Mouse (Mus musculus): ENCODE data around the gene Rabggtb.

Rabggtb gene

GRCm38 (mm10) chr3:153912546-153913509, at the start of gene Rabggtb:
Gene Rabggtb (minus strand): TSS chr3:153913009.
- peak; percentile 96 for DNase-seq (ENCODE audit: low spot score)

DNA sequence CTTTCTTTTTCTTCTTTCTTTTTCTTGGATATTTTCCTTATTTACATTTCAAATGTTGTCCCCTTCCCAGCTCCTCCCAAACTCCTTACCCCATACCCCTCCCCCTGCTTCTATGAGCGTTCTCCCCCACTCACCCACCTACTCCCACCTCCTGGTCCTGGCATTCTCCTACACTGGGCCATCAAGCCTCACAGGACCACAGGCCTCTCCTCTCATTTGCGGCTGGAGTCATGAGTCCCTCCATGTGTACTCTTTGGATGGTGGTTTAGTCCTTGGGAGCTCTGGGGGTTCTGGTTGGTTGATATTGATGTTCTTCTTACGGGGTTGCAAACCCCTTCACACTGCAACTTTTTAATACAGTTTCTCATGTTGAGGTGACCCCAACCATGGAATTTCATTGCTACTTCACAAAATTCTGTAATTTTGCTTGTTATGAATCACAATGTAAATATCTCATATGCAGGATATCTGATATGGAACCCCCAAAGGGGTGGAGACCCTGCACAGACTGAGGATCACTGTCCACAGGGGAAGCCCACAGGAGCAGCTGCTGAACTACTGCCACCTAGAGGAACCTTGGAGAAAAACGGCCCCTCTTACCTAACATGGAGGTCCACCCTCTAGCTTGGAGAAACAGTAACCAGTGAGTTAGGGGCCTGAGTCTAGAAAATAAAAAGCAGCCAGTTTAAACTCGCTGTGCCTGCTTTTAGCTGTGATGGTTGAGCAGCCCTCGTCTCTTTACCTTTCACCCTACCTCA, 49.0 kb upstream of the Rabggtb start:
- no peak for DNase-seq (ENCODE audit: low spot score)

GRCm38 (mm10) chr3:153960884-153961283, 48.1 kb upstream of the Rabggtb start:
- no peak for DNase-seq (ENCODE audit: low spot score)

GRCm38 (mm10) chr3:153959731-153960207, 47.0 kb upstream of the Rabggtb start:
- no peak for DNase-seq (ENCODE audit: low spot score)

DNA sequence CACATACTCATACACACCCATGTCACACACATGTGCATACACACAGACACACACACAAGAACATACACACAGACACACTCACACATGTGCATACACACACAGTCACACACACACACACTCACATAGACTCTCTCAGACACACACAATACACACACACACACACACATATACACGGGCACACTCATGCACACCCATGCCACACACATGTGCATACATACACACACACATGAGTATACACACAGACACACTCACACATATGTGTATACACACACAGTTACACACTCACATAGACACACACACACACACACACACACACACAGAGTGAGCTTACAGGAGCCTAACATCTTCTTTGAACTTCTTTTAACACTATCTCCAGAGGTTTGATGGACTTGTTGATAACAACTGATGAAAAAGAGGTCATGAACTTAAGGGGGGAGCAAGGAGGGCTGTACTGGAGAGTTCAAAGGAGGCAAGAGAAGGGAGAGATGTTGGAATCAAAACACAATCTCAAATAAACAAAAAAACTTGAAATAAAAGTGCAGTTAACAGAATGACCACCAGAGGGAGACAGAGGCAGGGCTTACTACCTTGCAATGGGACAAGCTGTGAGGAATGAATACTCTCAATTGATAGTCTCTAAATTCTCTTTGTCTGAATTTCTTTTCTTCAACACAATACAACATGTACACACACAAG, 46.4 kb upstream of the Rabggtb start:
- DNase-seq (ENCODE audit: low spot score): no peak

DNA sequence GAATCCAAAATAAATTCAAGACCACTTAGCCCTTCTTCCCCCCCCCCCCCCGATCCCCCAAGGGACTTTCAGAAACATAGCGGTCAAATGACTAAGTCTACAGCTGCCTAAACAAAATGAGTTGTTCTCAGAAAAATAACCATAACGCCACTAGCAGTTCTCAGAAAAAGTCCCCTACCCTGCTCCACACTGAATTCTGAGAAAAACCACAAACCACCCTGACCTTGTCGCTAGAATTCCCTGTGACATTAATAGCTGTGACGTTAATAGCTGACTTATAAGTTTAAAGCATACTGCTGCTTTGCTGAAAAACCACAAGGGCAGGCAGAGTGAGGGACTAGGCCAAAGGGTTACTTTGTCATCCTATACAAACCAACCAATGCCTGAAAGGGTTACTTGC, 45.1 kb upstream of the Rabggtb start:
- DNase-seq (ENCODE audit: low spot score): no peak

DNA sequence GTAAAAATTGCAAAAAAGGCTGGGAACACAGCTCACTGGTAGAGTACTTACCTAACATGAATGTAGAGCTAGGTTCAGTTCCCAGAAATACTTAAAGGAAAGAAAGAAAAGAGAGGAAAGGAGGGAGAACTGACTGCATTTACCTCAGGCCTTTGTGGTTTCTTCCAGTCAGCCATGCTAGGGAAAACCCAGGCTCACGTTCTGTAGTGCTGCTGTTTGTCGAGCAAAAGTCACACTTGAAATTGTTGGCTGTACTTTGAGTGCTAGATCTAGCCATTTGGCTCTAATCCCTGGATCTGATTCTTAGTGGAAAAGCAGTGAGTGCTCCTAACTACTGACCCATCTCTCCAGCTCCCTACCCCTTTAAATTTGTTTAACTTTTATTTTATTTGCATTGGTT, 35.4 kb upstream of the Rabggtb start:
- DNase-seq (ENCODE audit: low spot score): no peak

GRCm38 (mm10) chr3:153947271-153947670, 34.5 kb upstream of the Rabggtb start:
- DNase-seq (ENCODE audit: low spot score): no peak

DNA sequence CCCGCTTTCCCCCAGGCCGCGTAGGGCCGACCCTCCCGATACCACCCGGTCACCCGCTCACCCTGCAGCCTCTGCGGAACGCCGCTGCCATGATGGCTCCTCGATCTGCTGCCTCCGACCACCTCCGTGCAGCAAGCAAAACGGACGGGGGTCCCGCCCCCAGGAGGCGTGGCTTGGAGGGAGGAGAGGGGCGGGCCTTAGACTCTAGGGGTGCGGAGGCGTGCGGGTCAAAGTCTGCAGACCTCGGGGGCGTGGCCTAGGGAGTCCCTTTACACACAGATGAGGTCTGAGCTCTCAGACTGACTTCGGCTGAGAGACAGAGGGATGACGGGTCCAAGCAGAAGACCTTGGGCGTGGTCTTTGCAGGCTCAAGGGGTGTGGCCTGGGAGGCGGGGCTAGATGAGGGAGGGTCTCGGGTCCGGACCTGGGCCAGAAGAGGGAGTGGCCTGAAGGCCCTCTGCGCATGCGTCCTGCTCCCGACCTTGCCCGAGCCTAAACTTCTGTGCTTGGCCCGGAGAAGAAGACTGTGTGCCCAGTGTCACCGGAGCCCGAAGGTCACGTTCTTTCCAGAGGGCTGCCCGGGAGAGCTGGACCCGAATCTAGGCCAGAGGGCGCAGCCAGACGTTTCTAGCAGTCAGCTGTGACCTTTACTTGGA, 31.7 kb upstream of the Rabggtb start, which contains the start of gene Acadm:
Acadm (minus strand) TSS at position 298 of the 656 bp plus-strand sequence.
- DNase-seq (ENCODE audit: low spot score): peak; percentile 99

DNA sequence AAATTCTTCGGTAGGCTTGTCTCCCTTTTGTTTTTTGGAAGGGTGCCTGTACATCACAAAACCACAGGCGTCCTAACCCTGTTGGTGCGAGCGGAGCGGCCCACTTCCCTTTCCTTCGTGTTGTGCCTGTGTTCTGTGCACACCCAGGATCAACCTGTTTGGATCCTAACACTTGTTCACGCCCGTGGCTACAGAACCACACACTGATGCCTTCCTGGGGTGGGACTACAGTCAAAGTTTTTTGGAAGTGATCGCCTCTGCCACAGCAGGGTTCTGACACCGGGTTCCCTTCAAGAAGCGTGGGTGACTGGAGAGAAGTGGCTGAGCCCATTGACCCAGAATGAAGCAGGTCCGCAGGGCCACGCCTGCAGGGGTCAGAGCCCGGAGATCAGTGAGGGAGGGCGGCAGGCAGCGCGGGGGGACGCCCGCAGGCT, 31.1 kb upstream of the Rabggtb start:
- DNase-seq (ENCODE audit: low spot score): no peak

GRCm38 (mm10) chr3:153943003-153943640, 30.3 kb upstream of the Rabggtb start:
- no peak for DNase-seq (ENCODE audit: low spot score)

- no peak for DNase-seq (ENCODE audit: low spot score)
These were observed 28.8 kb upstream of the Rabggtb start for GRCm38 (mm10) chr3:153941613-153942012.

DNA sequence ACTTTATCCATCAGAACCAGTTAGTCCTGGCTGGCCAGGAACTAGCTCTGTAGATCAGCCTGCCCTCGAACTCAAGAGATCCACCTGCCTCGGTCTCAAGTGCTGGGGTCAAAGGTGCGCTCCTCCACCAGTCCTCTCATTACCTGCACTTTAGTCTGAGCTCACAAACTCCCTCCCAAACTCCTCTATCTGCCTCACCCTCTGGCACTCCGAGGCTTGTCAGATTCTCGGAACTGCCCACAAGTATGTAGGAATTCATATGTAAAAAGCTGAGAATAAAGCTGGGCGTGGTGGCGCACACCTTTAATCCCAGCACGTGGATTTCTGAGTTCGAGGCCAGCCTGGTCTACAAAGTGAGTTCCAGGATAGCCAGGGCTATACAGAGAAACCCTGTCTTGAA, 27.7 kb upstream of the Rabggtb start:
- DNase-seq (ENCODE audit: low spot score): no peak

- no peak for DNase-seq (ENCODE audit: low spot score)
These were observed 27.2 kb upstream of the Rabggtb start for GRCm38 (mm10) chr3:153940021-153940420.

DNA sequence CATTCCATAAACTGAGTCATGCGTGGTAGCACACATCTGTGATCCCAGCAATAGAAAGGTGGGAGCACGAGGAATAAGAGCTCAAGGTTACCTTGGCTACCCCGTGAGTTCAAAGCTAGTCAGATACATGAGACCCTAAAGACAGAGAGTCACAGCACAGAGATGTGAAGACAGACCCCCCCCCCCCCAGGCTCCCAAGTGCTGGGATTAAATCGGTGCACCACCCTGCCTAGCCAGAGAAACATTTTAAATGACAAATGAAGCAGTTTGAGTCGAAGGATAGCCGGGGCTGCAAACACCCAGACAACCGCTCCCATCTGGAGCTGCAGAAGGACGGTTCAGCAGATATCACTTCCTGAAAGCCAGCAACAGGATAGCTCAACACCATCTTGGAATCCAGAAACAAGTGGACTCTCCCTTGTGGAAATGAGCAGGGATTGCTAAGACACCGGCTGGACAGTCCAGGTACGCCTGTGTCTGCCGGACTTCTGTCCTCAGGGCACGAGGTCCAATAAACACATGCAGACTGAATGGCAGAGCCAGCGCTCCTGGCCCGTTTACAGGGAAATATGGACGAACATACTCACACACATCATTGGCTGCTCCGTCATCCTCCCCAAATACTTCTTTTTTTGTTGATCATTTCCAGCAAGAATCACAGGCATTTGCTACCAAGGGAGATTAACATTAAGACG, 24.5 kb upstream of the Rabggtb start:
- DNase-seq (ENCODE audit: low spot score): no peak

- DNase-seq (ENCODE audit: low spot score): no peak
These were observed 23.1 kb upstream of the Rabggtb start for GRCm38 (mm10) chr3:153935878-153936277.

- no peak for DNase-seq (ENCODE audit: low spot score)
These were observed 19.7 kb upstream of the Rabggtb start for GRCm38 (mm10) chr3:153932461-153932860.

DNA sequence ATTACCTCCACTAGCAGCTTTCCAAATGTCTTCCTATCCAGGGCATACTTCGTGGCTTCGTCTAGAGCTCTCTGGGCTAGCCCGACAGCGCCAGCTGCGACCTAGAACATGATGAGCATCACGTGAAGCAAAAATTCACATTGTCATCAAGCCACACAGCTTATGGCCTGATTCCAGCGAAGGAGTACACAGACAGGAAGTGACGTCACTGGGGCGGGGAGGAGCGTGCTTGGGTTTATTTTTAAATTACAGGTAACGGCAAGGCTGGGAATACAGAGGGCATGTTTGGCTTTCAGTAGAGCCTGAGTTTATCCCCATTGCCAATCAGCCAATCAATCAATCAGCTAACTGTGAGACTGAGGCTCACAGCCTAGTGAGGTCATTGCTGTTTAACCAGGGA, 16.7 kb upstream of the Rabggtb start:
- no peak for DNase-seq (ENCODE audit: low spot score)

DNA sequence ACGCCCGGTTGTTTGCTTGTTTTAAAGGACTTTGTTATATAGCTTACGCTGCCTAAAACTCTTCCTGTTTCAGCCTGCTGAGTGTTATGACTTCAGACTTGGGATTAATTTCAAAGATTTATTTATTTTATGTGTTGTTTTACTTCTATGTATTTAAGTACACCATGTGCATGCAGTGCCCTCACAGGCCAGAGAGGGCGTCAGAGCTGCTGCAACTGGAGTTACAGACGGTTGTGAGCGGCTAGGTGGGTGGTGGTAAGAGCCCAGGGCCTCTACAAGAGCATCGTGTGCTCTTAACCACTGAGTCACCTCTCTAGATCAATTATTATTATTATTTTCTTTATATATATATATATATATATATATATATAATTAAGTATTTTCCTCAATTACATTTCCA, 13.5 kb upstream of the Rabggtb start:
- DNase-seq (ENCODE audit: low spot score): no peak

DNA sequence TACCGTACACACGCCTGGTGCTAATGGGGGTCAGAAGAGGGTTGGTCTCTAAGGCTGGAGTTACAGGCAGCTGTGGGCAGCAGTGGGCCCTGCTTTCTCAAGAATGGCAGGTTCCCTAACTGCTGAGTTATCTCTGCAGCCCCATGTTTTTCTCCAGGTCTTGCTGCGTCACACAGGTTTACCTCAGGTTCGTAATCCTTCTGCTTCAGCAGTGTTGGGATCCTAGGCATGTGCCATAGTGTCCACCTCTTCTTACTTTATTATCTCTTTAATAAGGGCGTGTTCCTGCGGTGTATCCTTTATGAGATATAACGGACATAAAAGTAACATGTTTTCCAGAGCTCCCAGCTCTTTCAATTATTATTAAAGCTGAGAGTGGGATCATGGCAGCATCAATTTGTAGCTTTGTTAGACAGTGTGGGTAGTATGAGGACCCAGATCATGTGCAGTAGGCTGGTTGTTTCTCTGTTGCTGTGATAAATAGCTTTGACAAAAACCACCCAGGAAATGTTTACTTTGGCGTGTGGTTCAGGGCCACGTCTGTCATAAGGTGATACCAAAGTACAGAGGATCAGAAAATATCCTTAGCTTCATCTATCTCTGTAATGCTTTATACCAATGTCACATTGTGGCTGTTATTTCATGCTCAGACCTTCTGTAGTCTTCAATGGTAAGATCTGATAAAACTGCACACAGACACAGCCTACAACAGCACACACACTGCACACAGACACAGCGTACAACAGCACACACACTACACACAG, 8.5 kb upstream of the Rabggtb start:
- no peak for DNase-seq (ENCODE audit: low spot score)

Measured in testis, postnatal 10 days (tissue).